Mouse (Mus musculus) midbrain, embryonic 11.5 days (tissue): ENCODE measurements at regions not wholly inside any gene's neighbourhood (a gene's known extent, or its start where the extent isn't known, plus 50 kb on each side); places are given as distances from the start of the nearest gene placed in this dataset.
"Not testable (repeated sequence)": the region's sequence is repeated elsewhere in the genome, so short reads cannot be mapped to it uniquely, and the experiment has no call there.

ENCODE experiments used
- ATAC-seq: fragments of 200-750 bp; cut with Nextera tagmentation; 2 replicates; pipeline ENCODE4 v1.8.0; 2017; ENCODE audit warnings: moderate TSS enrichment, moderate library complexity; ENCODE audit not compliant: low FRiP score
- DNase-seq: peaks from one replicate; pipeline ENCODE4 v3.0.0; 2015; ENCODE audit warnings: low spot score; ENCODE audit errors: missing footprints
- H3K27ac ChIP-seq: fragments of 300-500 bp; sonication (generic); 2 replicates; pipeline ENCODE4 v1.5.1; 2014; ENCODE audit warnings: low read depth, low read length
- H3K27me3 ChIP-seq: fragments of 300-500 bp; sonication (generic); 2 replicates; pipeline ENCODE4 v1.6.1; 2014; ENCODE audit warnings: mild to moderate bottlenecking, low read length, moderate library complexity, mixed read lengths; ENCODE audit not compliant: control insufficient read depth, insufficient read depth
- H3K36me3 ChIP-seq: fragments of 300-500 bp; sonication (generic); 2 replicates; pipeline ENCODE4 v1.6.1; 2014; ENCODE audit warnings: mild to moderate bottlenecking, low read length, moderate library complexity, mixed read lengths; ENCODE audit not compliant: control insufficient read depth, insufficient read depth
- H3K4me1 ChIP-seq: fragments of 300-500 bp; sonication (generic); 2 replicates; pipeline ENCODE4 v1.6.1; 2014; ENCODE audit warnings: low read length; ENCODE audit not compliant: control insufficient read depth, insufficient read depth
- H3K4me2 ChIP-seq: fragments of 300-500 bp; sonication (generic); 2 replicates; pipeline ENCODE4 v1.6.1; 2014; ENCODE audit warnings: mild to moderate bottlenecking, moderate library complexity
- H3K4me3 ChIP-seq: fragments of 300-500 bp; sonication (generic); 2 replicates; pipeline ENCODE4 v1.5.1; 2014; ENCODE audit warnings: low read depth, low read length
- H3K9ac ChIP-seq: fragments of 300-500 bp; sonication (generic); 2 replicates; pipeline ENCODE4 v1.6.1; 2014; ENCODE audit warnings: low read length
- H3K9me3 ChIP-seq: fragments of 300-500 bp; sonication (generic); 2 replicates; pipeline ENCODE4 v1.6.1; 2016; ENCODE audit warnings: low read length; ENCODE audit not compliant: control insufficient read depth
- WGBS: fragments of 180-500 bp; shearing (Covaris S2); extraction: QIAGEN DNeasy Blood & Tissue Kit; methylation state at CpG from one replicate; pipeline ENCODE4 v1.1.7; 2014; 5-methylcytosine and 5-hydroxymethylcytosine counted together

DNA sequence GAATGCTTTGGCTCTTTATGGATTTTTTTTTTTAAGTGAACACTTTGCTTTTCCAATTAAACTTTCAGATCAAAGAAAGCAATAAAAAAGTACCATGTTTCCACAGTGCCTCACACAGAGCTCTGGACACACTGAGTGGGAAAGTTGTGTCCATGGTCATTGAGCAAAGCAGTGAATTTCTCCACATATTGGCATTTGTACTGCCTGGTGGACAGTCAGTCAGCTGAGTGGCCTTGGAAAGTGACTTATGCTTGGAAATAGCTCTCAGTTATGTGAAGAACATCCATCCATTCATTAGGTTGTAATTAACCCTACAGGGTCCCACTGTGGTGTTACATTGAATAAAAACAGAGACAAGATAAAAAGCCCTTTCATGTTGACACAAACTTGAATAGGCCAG is 373.8 kb upstream of the Arid1b start:
- no peaks in the 10 kb centered on the region for H3K27me3 ChIP-seq
- H3K4me1 ChIP-seq, result no peaks in the 10 kb centered on the region
- H3K9me3 ChIP-seq, result no peaks in the 10 kb centered on the region
- H3K9ac ChIP-seq, result no peak overlapping the region
- no peak overlapping the region for H3K4me3 ChIP-seq
- no peak overlapping the region for H3K4me2 ChIP-seq
- ATAC-seq, result no peak
- no peaks in the 10 kb centered on the region for H3K36me3 ChIP-seq
- no peak overlapping the region for H3K27ac ChIP-seq
- no peak for DNase-seq

DNA sequence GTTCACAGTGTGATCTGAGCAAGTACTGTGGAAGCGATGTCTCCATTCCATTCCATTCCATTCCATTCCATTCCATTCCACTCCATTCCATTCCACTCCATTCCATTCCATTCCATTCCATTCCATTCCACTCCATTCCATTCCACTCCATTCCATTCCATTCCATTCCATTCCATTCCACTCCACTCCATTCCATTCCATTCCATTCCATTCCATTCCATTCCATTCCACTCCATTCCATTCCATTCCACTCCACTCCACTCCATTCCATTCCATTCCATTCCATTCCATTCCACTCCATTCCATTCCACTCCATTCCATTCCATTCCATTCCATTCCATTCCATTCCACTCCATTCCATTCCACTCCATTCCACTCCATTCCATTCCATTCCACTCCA is 368.0 kb upstream of the Arid1b start:
- not testable (repeated sequence) for H3K9ac ChIP-seq, DNase-seq, H3K4me2 ChIP-seq, ATAC-seq, H3K4me1 ChIP-seq, H3K36me3 ChIP-seq, H3K27me3 ChIP-seq, H3K27ac ChIP-seq, H3K4me3 ChIP-seq, H3K9me3 ChIP-seq
- 95% methylated on average over 1 of the region's 1 CpGs for WGBS

DNA sequence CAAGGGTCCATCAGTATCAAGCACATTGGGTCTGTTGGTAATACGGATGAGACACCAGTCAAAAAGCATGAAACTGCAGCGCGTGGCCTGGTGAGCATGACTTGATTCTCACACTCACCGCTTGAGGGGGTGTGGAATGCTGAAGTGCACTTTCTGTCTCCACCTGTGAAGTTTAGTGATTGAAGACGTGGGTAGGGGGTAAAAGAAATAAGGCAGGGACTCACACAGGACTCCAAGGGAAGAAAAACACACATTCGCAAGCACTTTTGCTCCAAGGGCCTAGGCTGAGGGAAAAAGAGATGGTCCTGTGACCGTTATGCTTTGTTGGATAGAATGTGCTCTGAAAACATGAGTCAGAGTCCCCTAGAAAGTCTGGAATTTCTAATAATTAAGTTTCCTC is 366.6 kb upstream of the Arid1b start:
- WGBS, result 78% methylated on average over 7 of the region's 7 CpGs
- Histone ChIP-seq H3K4me3 (no peak overlapping the region), H3K4me1 (no peaks in the 10 kb centered on the region), H3K27ac (no peak overlapping the region), H3K36me3 (no peaks in the 10 kb centered on the region), H3K9ac (no peak overlapping the region), H3K9me3 (no peaks in the 10 kb centered on the region), H3K27me3 (no peaks in the 10 kb centered on the region), H3K4me2 (no peak overlapping the region)
- DNase-seq (no peak), ATAC-seq (no peak)

DNA sequence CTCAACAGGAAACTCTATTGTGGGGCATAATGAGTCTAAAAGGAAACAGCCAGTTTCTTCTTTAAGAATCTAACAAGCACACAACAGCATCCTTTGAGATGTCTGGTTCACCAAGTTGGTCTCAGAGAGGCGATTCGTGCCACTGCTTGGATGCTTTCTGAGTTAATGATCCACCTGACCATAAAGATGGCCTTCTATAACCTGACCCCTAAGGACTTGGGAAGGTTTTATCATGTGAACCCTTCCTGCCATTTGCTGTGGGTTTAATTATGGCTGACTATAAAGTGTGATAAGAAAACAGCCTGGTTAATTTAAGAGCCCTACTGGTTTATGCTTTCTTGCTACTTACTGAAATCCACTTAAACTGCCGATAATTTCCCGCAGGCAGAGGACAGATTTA is 363.0 kb upstream of the Arid1b start:
- Histone ChIP-seq H3K9ac (no peak overlapping the region), H3K4me3 (no peak overlapping the region), H3K27ac (no peak overlapping the region), H3K36me3 (no peaks in the 10 kb centered on the region), H3K4me1 (no peaks in the 10 kb centered on the region), H3K9me3 (no peaks in the 10 kb centered on the region), H3K4me2 (no peak overlapping the region), H3K27me3 (no peaks in the 10 kb centered on the region)
- 94% methylated on average over 4 of the region's 4 CpGs for WGBS
- ATAC-seq (no peak), DNase-seq (no peak)

DNA sequence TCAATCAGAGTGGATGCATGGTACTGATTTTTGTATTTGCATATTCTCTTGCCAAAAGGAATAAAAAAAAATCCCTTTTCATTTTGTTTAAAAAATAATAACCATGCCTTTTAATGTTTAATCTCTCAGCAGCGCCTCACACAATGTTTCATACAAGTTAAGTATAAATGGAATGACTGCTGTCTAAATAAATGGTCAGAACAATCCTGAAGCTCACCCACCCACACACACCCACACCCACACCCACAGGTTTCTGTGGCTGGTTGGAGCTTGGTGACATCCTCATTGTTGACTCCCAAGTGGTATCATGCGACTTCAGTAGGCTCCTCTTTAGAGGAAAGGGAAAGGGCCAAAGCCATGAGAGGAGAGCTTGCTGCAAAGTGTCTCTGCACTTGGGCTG is 361.6 kb upstream of the Arid1b start:
- ATAC-seq, result no peak
- H3K9ac ChIP-seq, result no peak overlapping the region
- H3K27me3 ChIP-seq, result no peaks in the 10 kb centered on the region
- H3K4me1 ChIP-seq, result 0 out of 2 replicates have a peak, but pooled peaks cover 4% of the 10 kb centered on the region
- no peaks in the 10 kb centered on the region for H3K9me3 ChIP-seq
- DNase-seq, result no peak
- no peak overlapping the region for H3K4me2 ChIP-seq
- H3K36me3 ChIP-seq, result no peaks in the 10 kb centered on the region
- H3K27ac ChIP-seq, result no peak overlapping the region
- 89% methylated on average over 2 of the region's 2 CpGs for WGBS
- H3K4me3 ChIP-seq, result no peak overlapping the region

DNA sequence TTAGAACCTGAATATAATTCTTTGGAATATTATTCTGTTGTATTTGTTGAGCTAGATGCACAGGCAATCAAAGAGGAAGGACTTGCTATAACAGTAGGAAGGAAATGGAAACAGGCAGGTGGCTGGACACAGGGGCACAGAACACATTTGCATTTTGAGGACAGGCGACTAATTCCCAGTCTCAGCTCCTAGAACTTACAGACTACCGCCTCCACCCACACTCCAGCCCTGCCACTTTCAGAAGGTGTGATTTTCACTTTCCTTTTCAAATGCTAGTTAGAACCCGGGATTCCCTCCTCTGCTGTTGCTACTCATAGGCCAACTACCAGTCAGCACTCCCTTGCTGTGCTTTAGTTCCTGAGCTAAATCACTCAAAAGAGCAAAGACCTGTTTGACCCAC is 360.4 kb upstream of the Arid1b start:
- Histone ChIP-seq H3K27me3 (no peaks in the 10 kb centered on the region), H3K27ac (no peak overlapping the region), H3K9me3 (no peaks in the 10 kb centered on the region), H3K9ac (no peak overlapping the region), H3K4me3 (no peak overlapping the region), H3K36me3 (no peaks in the 10 kb centered on the region), H3K4me2 (no peak overlapping the region), H3K4me1 (0 out of 2 replicates have a peak, but pooled peaks cover 4% of the 10 kb centered on the region)
- 66% methylated on average over 3 of the region's 3 CpGs for WGBS
- no peak for DNase-seq
- ATAC-seq, result no peak

DNA sequence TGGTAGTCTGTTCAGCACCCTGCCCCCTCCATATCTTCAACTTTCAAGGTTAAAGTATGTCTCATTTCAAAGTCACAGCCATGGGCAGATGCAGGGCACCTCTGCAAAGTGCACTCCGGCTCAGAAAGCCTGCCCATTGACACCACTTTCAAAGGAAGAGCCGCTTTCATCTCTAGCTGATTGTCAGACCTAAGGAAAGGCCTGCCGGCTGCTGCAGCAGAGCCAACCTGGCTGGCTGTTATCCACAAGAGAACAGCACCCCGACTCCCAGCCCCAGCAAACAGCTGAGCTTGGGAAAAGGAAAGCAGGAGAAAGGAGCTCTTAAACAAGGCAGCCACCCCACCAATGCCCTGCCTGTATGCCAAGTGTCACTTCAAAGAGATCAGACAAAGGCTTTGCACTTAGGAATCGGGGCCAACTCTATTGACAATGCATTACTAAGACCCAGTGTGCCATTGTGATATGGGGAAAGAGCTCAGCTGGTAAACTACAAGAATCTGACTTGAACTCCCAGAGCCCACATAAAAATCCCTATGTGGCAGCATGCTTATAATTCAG is 357.3 kb upstream of the Arid1b start:
- Histone ChIP-seq H3K9ac (no peak overlapping the region), H3K4me3 (no peak overlapping the region), H3K36me3 (no peaks in the 10 kb centered on the region), H3K9me3 (no peaks in the 10 kb centered on the region), H3K27me3 (no peaks in the 10 kb centered on the region), H3K4me1 (0 out of 2 replicates have a peak, but pooled peaks cover 4% of the 10 kb centered on the region), H3K4me2 (no peak overlapping the region), H3K27ac (no peak overlapping the region)
- no peak for DNase-seq
- WGBS, result 37% methylated on average over 5 of the region's 5 CpGs
- no peak for ATAC-seq

DNA sequence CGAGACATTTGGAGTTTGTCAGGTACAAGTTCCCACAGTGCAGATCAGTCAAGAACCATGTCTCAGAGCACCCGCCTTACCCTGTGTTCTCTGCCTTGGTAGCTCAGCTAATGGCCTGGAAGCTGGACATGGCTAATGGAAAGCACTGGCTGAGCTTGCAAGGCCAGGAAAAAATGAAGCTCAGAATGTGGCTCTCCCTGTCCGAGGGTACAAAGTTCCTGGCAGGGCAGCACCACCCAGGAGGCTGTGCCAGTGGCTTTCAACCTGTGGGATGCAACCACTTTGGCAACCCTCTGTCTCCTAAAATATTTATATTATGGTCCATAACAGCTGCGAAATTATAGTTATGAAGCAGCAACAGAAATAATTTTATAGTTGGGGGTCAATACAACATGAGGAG is 354.6 kb upstream of the Arid1b start:
- no peak overlapping the region for H3K9ac ChIP-seq
- no peaks in the 10 kb centered on the region for H3K27me3 ChIP-seq
- no peak for ATAC-seq
- H3K4me1 ChIP-seq, result 0 out of 2 replicates have a peak, but pooled peaks cover 4% of the 10 kb centered on the region
- no peak overlapping the region for H3K4me2 ChIP-seq
- WGBS, result 89% methylated on average over 4 of the region's 4 CpGs
- H3K27ac ChIP-seq, result no peak overlapping the region
- DNase-seq, result no peak
- no peaks in the 10 kb centered on the region for H3K36me3 ChIP-seq
- H3K9me3 ChIP-seq, result no peaks in the 10 kb centered on the region
- H3K4me3 ChIP-seq, result no peak overlapping the region

DNA sequence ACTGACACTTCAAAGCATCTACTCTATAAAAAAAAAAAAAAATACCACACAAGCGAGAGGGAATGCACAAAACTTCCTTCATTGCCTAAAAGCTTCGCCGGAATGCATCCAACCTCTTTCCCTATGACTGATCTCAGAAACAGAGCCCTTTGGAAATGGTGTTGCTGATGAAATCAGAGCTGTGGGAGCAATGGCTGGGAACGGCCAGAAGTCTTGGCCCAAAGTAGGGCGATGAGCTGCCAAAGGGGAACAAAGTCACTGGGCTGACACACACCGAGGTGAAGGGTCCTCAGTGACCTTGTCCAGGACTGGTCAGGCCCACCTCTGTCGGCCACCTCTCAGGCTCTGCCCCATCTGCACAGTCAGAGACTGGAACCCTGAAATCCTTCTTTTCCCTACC is 353.6 kb upstream of the Arid1b start:
- H3K36me3 ChIP-seq, result no peaks in the 10 kb centered on the region
- WGBS, result 85% methylated on average over 7 of the region's 7 CpGs
- no peak overlapping the region for H3K4me3 ChIP-seq
- H3K4me2 ChIP-seq, result no peak overlapping the region
- no peaks in the 10 kb centered on the region for H3K27me3 ChIP-seq
- no peak overlapping the region for H3K27ac ChIP-seq
- 0 out of 2 replicates have a peak, but pooled peaks cover 4% of the 10 kb centered on the region for H3K4me1 ChIP-seq
- ATAC-seq, result no peak
- no peaks in the 10 kb centered on the region for H3K9me3 ChIP-seq
- no peak for DNase-seq
- H3K9ac ChIP-seq, result no peak overlapping the region

DNA sequence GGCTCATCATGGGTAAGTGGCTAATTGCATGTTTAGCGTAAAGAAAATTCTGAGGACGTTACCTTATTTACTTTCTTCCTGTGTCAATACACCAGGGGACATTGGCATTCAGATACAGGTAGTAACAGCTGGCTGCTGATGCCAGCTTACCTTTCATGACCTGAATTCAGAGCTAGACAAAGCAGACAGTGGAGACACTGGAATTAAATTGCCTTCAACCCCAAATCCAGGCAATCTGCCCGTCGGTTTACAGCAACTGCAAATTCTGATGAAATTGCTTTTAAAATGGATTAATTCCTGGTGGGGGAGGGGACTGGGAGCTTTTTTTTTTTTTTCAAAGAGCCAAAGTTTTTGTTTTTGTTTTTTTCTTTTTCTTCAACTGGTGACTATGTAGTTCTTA is 353.0 kb upstream of the Arid1b start:
- Histone ChIP-seq H3K9me3 (no peaks in the 10 kb centered on the region), H3K4me1 (0 out of 2 replicates have a peak, but pooled peaks cover 4% of the 10 kb centered on the region), H3K4me2 (no peak overlapping the region), H3K27me3 (no peaks in the 10 kb centered on the region), H3K27ac (no peak overlapping the region), H3K4me3 (no peak overlapping the region), H3K9ac (no peak overlapping the region), H3K36me3 (no peaks in the 10 kb centered on the region)
- ATAC-seq (no peak), DNase-seq (no peak)
- 77% methylated on average over 4 of the region's 4 CpGs for WGBS
